Mouse (Mus musculus): Measurements from ENCODE around the gene Lgi4.

DNA sequence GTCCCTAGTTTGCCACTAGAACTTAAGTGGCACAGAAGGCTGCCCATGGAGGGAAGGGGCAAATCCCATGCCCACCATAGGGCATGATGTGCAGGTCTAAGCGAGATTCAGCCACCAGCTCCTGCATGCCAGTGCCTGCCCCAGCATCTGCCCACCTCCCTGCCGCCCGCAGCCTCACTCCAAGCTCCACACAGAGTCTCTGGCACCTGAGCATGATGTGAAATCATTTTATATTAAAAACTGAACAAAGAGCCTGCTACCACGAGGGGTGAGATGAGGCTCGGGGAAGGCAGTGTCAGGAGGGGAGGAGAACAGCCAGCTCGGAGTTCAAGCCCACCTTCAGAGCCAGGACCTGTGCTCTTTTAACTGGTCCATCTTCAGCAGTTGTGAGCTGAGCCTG is 11.2 kb downstream of the Lgi4 start:
- TF ChIP-seq EP300 (IDR thresholded peaks at IDR 0.05; ENCODE audit: low read length) = no peak
- no peak for TF ChIP-seq POLR2A (IDR thresholded peaks at IDR 0.05; ENCODE audit: low read depth, low read length)
- no peak for TF ChIP-seq RAD21 (IDR thresholded peaks at IDR 0.05; ENCODE audit: low read depth, low read length)
- no peak for TF ChIP-seq ZKSCAN1 (IDR thresholded peaks at IDR 0.05; ENCODE audit: borderline replicate concordance, low read depth, low read length)
- no peak for TF ChIP-seq IRF4 (IDR thresholded peaks at IDR 0.05; ENCODE audit: low read depth, low read length)
- TF ChIP-seq CTCF (conservative IDR thresholded peaks at IDR 0.05 in 1 of 2, IDR thresholded peaks at IDR 0.05 in 1 of 2; ENCODE audit: low read depth in 2 of 2, low read length in 2 of 2) = no peak
- no peak for TF ChIP-seq HCFC1 (IDR thresholded peaks at IDR 0.05; ENCODE audit: low read depth, low read length)
- TF ChIP-seq RCOR1 (conservative IDR thresholded peaks at IDR 0.05; ENCODE audit: low read depth, low read length) = no peak
- TF ChIP-seq USF2 (conservative IDR thresholded peaks at IDR 0.05; ENCODE audit: low read depth, low read length) = no peak
- TF ChIP-seq SMC3 (IDR thresholded peaks at IDR 0.05; ENCODE audit: low read depth, low read length) = no peak
- no peak for TF ChIP-seq MAZ (IDR thresholded peaks at IDR 0.05; ENCODE audit: low read depth, low read length)
- TF ChIP-seq ZNF384 (IDR thresholded peaks at IDR 0.05; ENCODE audit: low read depth, low read length) = no peak
- TF ChIP-seq ELF1 (IDR thresholded peaks at IDR 0.05; ENCODE audit: low read depth, low read length) = no peak

Measured in CH12.LX (cell line).